Mouse (Mus musculus) bone marrow macrophage, adult 2 months (primary cell): ENCODE data around the gene Tmem41b. TPM values are rescaled to one million over a fixed set of nuclear protein-coding genes. Genes with fewer than 3 reads are reported as not detected.
"Not testable (repeated sequence)": the region's sequence is repeated elsewhere in the genome, so short reads cannot be mapped to it uniquely, and the experiment has no call there.

Source experiments
- H3K27ac ChIP-seq: 2 replicates; pipeline ENCODE4 v1.5.1; 2012; ENCODE audit warnings: low read depth, low read length; ENCODE audit not compliant: insufficient read depth
- H3K4me1 ChIP-seq: 2 replicates; pipeline ENCODE4 v1.6.1; 2012; ENCODE audit warnings: low read length; ENCODE audit not compliant: control insufficient read depth, insufficient read depth
- H3K4me3 ChIP-seq: 2 replicates; pipeline ENCODE4 v1.5.1; 2012; ENCODE audit warnings: mild to moderate bottlenecking, low read length, moderate library complexity; ENCODE audit not compliant: insufficient read depth
- CTCF ChIP-seq: IDR thresholded peaks from 2 replicates; pipeline ENCODE4 v1.5.1; 2012; ENCODE audit warnings: low read depth, mild to moderate bottlenecking, low read length, moderate library complexity
- POLR2A ChIP-seq: IDR thresholded peaks from 2 replicates; pipeline ENCODE4 v1.6.1; 2012; ENCODE audit warnings: mild to moderate bottlenecking, low read depth, low read length, borderline replicate concordance
- polyA plus RNA-seq: library from polyadenylated mRNA; stranded (reverse); fragments of >200 nt; gene quantifications from 2 replicates; pipeline ENCODE4 v1.2.4, GENCODE M21; 2012; ENCODE audit not compliant: missing spikeins, insufficient read depth, insufficient read length

Gene Tmem41b
- polyA plus RNA-seq, result 43.1 and 47.3 TPM in 2 replicates

- H3K4me1 ChIP-seq, result not testable (repeated sequence)
- peak within 1 kb of the TSS; percentile 83 for H3K4me3 ChIP-seq
- peak within 1 kb of the TSS; percentile 50 for H3K27ac ChIP-seq
These were observed at the start of gene Tmem41b for GRCm38 (mm10) chr7:109986775-109987174. TSS of gene Tmem41b (minus strand) at chr7:109986929.

GRCm38 (mm10) chr7:110030342-110030741 lies 43.6 kb upstream of the Tmem41b start:
- Histone ChIP-seq H3K4me1 (peaks cover 4% of the 10 kb centered on the region; the same call in 1 of the 2 replicates), H3K4me3 (no peak overlapping the region), H3K27ac (no peak overlapping the region)
- TF ChIP-seq CTCF (no peak), POLR2A (no peak)

GRCm38 (mm10) chr7:110028826-110029225 lies 42.1 kb upstream of the Tmem41b start:
- TF ChIP-seq POLR2A, result no peak
- TF ChIP-seq CTCF, result no peak
- Histone ChIP-seq H3K4me1 (no peaks in the 10 kb centered on the region; the same call in 1 of the 2 replicates), H3K4me3 (no peak overlapping the region), H3K27ac (no peak overlapping the region)

- no peak for TF ChIP-seq POLR2A
- no peak for TF ChIP-seq CTCF
These were observed 39.9 kb upstream of the Tmem41b start for GRCm38 (mm10) chr7:110026594-110026993.

GRCm38 (mm10) chr7:110023553-110023952 lies 36.8 kb upstream of the Tmem41b start:
- H3K4me1 ChIP-seq, result peaks cover 6% of the 10 kb centered on the region; the same call in 1 of the 2 replicates
- no peak overlapping the region for H3K4me3 ChIP-seq
- no peak overlapping the region for H3K27ac ChIP-seq
- no peak for TF ChIP-seq POLR2A
- no peak for TF ChIP-seq CTCF

More at GRCm38 (mm10) chr7:110026594-110026993, 39.9 kb upstream of the Tmem41b start:
- H3K27ac ChIP-seq, result no peak overlapping the region
- H3K4me1 ChIP-seq, result peaks cover 2% of the 10 kb centered on the region; the same call in 1 of the 2 replicates
- H3K4me3 ChIP-seq, result no peak overlapping the region

GRCm38 (mm10) chr7:110018631-110019482 lies 32.1 kb upstream of the Tmem41b start:
- peak overlapping the region; percentile 83 for H3K27ac ChIP-seq
- TF ChIP-seq POLR2A, result no peak
- no peak for TF ChIP-seq CTCF
- 0 out of 2 replicates have a peak, but pooled peaks cover 8% of the 10 kb centered on the region for H3K4me1 ChIP-seq
- peak overlapping the region; percentile 100 for H3K4me3 ChIP-seq

DNA sequence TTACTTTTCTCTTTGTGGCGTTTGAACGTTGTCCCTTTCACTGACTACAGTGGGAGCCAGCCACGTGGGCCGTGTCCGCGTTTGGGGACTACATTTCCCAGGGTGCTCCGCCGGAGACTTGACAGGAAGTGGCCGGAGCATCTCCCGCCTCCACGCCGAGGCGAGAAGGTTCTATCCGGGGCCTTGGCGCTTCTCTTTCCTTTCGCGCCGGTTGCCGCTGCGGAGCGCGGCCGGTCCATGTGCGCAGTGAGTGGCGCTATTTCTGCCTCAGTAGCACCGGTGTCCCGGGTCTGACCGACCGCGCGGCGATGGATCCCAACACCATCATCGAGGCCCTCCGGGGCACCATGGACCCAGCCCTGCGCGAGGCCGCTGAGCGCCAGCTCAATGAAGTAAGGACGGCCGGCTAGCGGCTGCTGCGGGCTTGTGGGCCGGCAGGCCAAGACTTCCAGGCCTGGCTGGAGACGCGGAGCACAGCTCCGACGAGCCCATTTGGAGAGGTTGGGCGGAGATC lies 31.4 kb upstream of the Tmem41b start, which contains the start of gene Ipo7:
TSS of gene Ipo7 (plus strand) at position 158 of the 514 bp plus-strand sequence.
- Histone ChIP-seq H3K4me3 (peak within 1 kb of the TSS; percentile 100), H3K4me1 (0 out of 2 replicates have a peak, but pooled peaks cover 8% of the 10 kb centered on the region), H3K27ac (peak within 1 kb of the TSS; percentile 83)
- TF ChIP-seq CTCF, result no peak
- no peak for TF ChIP-seq POLR2A

DNA sequence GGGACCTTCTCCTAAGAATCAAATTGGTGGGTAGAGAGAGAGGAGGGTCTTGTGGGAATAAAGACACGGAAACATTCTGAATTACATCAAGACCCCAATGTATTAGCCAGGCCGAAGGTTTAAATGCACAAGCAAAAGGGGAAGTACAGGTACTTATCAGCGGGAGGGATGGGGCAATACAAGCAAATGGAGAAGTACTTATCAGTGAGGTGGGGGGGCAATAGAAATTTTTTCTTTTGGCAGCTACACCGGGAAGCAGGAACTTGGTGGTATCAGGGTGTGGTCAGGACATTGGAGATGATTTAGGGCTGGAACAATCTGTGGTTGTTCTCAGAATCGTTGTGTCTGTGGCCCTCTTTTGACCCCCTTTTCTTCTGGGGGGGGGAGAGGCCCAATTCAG lies 27.5 kb upstream of the Tmem41b start:
- Histone ChIP-seq H3K4me3 (no peak overlapping the region), H3K4me1 (0 out of 2 replicates have a peak, but pooled peaks cover 2% of the 10 kb centered on the region), H3K27ac (no peak overlapping the region)
- TF ChIP-seq POLR2A (no peak), CTCF (no peak)

GRCm38 (mm10) chr7:110011417-110011816 lies 24.7 kb upstream of the Tmem41b start:
- no peak for TF ChIP-seq CTCF
- no peak for TF ChIP-seq POLR2A
- Histone ChIP-seq H3K4me1 (peaks cover 4% of the 10 kb centered on the region), H3K27ac (no peak overlapping the region)

DNA sequence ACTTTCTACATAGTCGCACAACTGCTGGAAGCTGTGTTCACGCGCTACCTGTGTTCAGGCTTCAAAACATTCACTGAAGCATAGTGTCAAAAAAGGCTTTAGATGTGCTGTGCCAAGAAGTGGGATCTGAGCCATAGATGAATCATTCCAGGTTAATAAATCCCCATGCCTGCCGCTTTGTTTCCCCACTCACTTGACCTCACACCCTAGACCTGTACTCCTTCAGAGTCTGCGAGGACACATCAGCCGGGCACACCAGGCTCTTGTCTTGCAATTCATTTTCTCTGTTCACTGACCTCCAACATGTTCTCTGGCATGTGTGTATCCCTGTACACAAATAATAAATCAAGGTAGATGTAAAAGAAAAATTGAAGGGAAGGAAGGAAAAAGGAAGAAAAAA lies 22.4 kb upstream of the Tmem41b start:
- TF ChIP-seq POLR2A (no peak), CTCF (no peak)
- Histone ChIP-seq H3K4me3 (no peak overlapping the region), H3K27ac (no peak overlapping the region), H3K4me1 (peaks cover 13% of the 10 kb centered on the region)

More at GRCm38 (mm10) chr7:110011417-110011816, 24.7 kb upstream of the Tmem41b start:
- H3K4me3 ChIP-seq, result no peak overlapping the region
